Mouse (Mus musculus): Measurements from ENCODE around the gene Nphp4. TPM values are rescaled to one million over a fixed set of nuclear protein-coding genes. Genes with fewer than 3 reads are reported as not detected.
"Not testable (repeated sequence)": the region's sequence is repeated elsewhere in the genome, so short reads cannot be mapped to it uniquely, and the experiment has no call there.

Gene Nphp4
- total RNA-seq, 2 experiments from 2014 or later = 0.67 to 0.94 TPM

GRCm38 (mm10) chr4:152478224-152478567 lies 1.7 kb downstream of the Nphp4 start:
- DNase-seq = no peak

GRCm38 (mm10) chr4:152480426-152480825 lies 3.9 kb downstream of the Nphp4 start:
- no peak for DNase-seq

DNA sequence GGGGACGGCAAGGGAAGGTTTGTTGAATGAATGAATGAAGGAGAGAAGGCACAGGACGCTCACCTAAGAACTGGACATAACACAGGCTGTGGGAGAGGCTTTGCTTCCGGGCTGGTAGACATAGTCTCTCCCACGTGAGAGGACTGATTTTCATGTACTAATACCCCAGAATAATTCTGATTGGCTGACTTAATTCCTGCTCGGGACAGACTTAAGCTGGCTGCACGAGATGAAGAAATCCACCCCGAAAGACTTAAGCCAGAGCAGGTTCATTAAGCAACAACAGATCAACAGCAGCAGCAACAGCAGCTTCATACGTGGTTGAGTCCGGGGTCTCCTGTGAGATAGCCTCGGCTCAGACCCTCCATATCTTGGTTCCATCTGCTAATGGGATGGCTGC lies 11.5 kb downstream of the Nphp4 start:
- no peak for DNase-seq

GRCm38 (mm10) chr4:152490311-152490710 lies 13.8 kb downstream of the Nphp4 start:
- DNase-seq = no peak

GRCm38 (mm10) chr4:152491250-152491899 lies 14.9 kb downstream of the Nphp4 start:
- peak; percentile 39 for DNase-seq

DNA sequence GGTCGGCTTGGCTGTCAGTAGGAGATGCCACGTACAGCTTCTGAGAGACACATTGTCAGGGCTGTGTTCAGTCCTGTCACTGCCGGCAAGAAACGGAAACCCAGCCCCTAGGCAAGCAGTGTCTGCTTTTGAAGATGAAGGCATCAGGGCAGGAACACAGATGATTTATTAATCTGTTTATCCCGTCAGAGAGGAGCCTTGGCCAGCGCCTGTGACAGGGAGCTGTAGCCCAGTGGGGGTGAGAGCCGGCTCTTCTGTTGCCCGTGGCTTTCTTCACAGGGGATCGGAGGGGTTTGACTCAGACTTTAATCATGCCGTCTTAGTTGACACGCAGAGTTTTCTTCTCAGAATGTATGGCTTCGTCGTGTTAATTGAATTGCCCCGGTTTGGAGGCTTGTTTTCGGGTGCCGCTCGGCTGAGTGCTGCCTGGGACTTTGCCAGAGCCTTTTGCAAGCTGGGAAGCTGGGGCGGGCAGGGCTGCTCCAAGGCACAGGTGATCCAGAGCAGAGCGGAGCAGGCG lies 17.9 kb downstream of the Nphp4 start:
- no peak for DNase-seq

- no peak for DNase-seq
These were observed 35.9 kb downstream of the Nphp4 start for GRCm38 (mm10) chr4:152512221-152512925.

DNA sequence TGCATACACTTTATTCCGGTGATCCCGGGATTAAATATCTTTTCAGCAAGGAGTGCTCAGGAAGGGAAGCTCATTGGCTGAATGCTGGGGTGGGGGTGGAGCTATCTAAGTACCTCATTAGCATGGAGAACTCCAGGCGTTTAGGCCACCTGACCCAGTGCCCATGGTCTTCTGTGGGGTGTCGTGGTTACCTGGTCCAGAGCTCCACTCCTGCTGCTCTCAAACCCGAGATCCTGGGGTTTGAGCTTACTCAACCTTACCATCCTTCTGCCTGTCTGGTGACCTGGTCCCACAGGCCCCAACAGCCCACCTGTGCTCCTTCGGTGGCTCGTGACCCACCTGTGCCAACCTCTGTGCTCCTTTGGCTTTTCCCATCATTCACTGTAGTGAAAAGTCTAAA lies 38.4 kb downstream of the Nphp4 start:
- no peak for DNase-seq

GRCm38 (mm10) chr4:152519106-152519505 lies 42.6 kb downstream of the Nphp4 start:
- no peak for DNase-seq

DNA sequence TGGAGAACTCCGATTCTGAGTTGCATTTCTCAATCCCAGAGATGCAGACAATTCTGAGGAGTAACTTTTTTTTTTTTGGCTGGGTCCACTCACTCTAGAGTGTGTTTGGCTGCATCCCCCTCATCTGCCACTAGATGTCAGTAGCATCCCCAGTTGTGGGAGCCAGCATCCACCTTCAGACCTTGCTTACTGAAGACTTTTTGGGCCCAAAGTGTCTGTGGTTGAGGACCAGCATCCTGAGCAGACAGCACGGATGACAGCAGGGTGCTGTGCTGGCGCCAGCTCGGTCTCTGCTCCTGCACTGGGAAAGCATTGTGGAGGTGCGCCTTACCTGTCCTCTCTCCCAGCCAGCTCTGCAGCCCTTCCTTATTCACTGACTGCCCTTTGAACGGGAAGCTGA lies 43.6 kb downstream of the Nphp4 start:
- DNase-seq = no peak

DNA sequence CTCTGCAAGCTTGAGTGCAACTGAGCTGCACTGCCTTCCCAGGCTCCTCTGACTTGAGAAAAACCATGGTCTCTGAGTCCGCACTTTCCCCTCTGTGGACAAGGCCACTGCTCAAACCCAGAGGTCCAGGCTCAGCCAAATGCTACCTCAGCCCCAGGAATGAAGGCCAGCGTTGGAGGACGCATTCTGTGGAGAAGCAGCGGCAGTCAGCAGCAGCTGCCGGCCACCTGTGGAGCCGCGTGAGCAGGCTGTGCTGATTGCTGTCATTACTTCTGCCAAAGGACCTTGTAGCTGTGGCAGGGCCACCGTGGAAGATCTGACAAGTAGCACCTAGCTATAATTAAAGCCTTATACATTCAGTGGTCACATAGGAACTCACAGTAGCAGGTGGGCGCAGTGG lies 56.4 kb downstream of the Nphp4 start:
- DNase-seq = no peak

DNA sequence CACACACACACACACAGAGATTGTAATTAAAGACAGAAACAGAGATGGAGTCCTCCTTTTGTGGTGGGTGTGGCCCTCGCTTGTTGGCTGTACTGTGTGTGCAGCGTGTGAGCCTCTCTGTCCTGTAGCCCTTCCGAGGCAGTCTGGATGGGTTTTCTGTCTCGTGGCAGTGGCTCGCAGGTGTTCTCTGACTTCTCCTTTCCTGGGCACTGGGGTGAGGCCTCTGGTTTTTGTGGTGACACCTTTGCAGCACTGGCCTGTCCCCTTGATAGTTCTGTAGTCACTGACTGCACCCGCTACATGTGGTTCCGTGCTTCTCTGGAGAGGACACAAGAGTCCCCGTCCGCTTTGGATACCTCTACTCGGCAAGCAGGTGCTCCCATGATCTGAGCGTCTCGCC lies 63.2 kb downstream of the Nphp4 start:
- DNase-seq = no peak

DNA sequence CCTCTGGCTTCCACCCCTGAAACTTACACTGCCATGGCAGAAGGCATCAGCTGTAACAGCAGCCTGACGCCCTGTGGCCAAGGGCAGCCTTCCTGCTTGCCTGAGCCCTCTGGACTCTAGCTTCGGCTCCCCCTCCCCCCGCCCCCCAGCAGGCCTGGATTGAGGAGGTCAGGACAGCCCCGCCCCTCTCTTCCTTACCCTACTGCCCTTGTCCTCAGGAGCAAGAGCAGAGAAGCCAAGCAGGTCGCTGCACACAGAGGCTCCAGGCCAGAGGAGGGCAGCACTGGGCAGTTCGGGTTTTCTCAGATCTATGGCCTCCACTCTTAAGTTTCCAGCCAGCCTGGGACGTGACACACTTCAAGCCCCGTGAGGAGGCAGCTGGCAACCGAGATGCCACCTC lies 64.7 kb downstream of the Nphp4 start:
- peak; percentile 56 for DNase-seq

DNA sequence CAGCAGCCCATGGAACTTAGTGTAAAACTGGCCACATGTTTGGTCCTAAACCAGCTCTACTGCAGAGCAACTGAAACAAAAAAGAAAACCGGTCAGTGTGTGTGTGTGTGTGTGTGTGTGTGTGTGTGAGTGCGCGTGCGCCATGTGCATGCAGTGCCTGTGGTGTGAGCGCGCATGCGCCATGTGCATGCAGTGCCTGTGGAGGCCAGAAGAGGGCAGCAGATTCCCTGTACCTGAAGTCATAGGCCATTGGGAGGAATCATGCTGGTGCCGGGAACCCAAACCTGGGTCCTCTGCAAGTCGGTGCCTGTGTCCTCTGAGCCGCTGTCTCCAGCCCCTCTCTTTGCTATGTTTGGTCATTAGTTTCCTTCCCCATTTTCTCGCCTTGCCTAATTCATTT lies 65.9 kb downstream of the Nphp4 start:
- no peak for DNase-seq

DNA sequence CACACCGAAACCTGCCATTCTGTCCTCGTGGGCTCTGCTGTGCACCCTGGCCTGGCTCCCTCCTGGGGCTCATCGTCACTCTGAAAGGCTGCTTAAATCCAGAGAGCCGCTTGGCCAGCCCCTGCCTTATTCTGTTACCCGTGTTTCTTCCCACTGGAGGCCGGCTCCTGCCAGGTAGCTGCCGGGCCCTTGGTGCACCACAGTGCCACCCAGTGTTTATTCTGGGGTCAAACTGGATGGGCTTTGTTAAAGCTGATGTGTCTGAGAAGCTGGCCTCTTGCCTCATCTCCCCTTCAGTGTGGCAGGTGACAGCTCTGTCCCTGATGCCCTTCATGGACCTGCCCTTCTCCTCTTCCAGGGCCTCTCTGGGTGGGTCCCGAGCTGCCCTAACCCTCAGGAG lies 70.0 kb downstream of the Nphp4 start:
- DNase-seq = no peak

DNA sequence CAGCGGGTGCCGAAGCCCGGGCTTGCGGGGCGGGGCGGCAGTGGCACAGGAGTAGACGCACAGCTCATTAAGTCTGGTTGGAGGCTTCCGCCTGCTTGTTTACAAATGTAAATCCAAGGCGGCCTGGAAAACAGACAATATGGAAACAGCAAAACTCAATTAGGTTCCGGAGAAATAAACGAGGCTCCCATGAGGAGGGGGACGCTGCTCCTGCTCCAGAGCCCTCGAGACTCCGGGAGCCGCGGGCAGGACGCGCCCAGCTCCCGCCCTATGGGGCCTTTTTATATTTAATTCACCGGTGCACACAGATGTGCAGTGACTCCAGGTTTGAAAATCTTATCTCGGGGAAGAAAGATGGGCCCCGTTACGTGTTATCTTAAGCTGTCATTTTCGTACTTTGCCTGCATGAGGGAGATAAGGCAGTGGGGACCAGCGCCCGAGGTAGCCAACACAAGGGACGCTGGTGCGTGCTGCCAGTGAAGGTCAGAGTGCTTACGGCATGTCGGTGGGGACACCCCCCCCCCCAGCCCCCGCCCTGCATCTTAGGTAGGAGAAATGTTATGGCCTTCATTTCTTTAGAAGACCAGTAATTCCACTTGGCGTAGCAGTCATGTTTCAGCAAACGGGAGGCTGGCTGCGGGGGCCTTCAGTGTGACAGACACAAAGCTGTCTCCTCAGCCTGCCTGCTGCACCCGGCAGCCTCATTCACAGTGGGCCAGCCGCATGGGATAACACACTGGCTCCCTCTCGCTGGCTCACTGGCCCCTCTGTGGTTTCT lies 71.6 kb downstream of the Nphp4 start:
- DNase-seq = no peak

- DNase-seq = no peak
These were observed 73.1 kb downstream of the Nphp4 start for GRCm38 (mm10) chr4:152549507-152550202.

- DNase-seq = no peak
These were observed 73.7 kb downstream of the Nphp4 start for GRCm38 (mm10) chr4:152550203-152550549.

DNA sequence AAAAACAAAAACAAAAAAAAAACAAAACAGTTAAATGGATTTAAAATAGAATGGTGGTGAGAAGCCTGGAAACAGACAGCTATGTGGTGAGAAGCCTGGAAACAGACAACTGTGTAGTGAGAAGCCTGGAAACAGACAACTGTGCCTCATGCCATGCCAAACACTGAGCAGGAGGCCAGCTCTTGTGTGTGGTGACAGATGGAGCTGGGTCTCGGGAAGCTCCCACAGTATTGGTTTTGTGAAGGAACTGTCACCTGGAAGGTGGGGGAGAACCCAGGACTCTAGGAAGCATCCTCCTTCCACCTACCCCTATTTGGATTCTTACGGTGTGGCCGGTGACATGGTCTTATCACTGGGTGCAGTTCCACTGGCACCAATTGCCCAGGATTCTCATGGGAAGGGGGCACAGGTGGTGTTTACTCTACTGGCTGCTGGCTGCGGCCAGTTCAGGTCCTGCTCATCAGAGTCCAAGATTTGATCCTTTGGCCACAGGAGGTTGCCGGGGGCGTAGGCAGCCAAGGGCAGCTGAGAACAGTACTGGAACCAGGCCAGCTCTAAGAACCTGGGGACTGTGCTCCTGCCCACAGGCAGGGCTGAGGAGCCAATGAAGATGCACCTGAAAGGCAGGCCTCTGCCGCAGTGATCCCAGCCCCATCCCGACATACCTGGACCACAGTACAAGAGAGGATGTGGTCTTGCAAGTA lies 77.2 kb downstream of the Nphp4 start:
- DNase-seq = no peak

GRCm38 (mm10) chr4:152554421-152554820 lies 77.9 kb downstream of the Nphp4 start:
- DNase-seq = peak; percentile 58

DNA sequence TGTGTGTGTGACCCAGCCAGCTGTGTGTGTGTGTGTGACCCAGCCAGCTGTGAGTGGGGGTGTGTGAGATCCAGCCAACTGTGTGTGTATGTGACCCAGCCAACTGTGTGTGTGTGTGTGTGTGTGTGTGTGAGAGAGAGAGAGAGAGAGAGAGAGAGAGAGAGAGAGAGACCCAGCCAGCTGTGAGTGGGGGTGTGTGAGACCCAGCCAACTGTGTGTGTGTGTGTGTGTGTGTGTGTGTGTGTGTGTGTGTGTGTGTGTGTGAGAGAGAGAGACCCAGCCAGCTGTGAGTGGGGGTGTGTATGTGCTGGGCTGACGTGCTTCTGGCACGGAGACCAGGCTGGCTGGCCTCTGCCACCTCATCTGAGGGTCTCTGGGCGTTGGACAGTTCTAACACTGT lies 79.3 kb downstream of the Nphp4 start:
- not testable (repeated sequence) for DNase-seq

DNA sequence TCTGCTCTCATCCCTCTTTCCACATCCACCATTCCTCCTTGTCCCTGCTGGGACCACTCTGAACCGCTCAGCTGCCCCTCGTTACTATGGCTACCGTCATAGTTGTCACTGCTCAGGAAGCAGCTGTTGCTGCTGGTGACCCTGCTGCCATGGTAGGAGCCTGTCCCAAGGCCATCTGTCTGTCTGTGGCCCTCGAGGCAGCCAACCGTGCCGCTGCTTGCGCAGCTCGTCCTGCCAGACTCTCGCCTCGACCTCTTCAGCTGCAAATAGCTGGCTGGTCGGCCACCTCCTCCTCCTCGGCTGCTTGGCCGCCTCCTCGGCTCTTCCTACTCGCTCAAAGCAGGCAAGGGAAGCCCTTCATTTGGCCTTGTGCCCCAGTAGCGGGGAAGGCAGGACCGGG lies 81.7 kb downstream of the Nphp4 start:
- DNase-seq = peak; percentile 17

All from gastrocnemius, postnatal 25 days (tissue).